Mouse (Mus musculus): ENCODE results near the gene Nfkb2.

DNA sequence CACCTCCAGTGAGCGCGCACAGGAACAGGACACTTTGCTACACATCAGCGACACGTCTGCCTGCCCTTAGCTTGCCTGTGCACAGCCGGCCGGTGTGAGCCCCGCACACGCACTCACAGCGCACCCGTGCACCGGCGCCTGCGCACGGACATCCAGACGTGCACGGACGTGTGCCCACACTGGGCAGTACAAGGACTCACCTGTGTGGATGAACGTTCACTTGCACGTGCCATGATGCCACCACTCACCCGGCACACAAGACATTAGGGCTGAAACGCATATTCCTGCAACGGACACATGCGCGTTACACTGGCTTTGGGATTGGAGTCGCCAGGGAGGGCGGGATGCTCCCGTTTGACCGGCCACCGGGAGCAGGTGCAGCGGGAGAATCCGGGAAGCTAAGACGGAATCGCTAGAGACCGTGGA is 801 bp downstream of the Nfkb2 start:
- TF ChIP-seq CTCF (IDR thresholded peaks at IDR 0.05; ENCODE audit: control insufficient read depth, insufficient read depth, insufficient read length), result no peak
- TF ChIP-seq MYOG (IDR thresholded peaks at IDR 0.05; ENCODE audit: control insufficient read depth, extremely low read depth, insufficient read length), result no peak
- no peak for TF ChIP-seq MAX (IDR thresholded peaks at IDR 0.05)
- no peak for TF ChIP-seq MYOD1 (IDR thresholded peaks at IDR 0.05; ENCODE audit: control insufficient read depth, insufficient read length, low read depth)
- TF ChIP-seq USF1 (IDR thresholded peaks at IDR 0.05; ENCODE audit: low read depth), result no peak
- TF ChIP-seq FOSL1 (IDR thresholded peaks at IDR 0.05; ENCODE audit: insufficient read depth, low read length, poor library complexity, severe bottlenecking), result no peak
- TF ChIP-seq CEBPB (IDR thresholded peaks at IDR 0.05; ENCODE audit: low read depth), result no peak
